Mouse (Mus musculus) kidney, postnatal 4 days (tissue): ENCODE data around the gene Olfr3.

Experiments
- DNase-seq, 2 experiments: peaks; one replicate each; pipeline ENCODE4 v3.0.0; 2021; ENCODE audit warnings: mixed read lengths in 2 of 2

The Olfr3 gene

GRCm38 (mm10) chr2:36816932-36817331 is at the start of gene Olfr3:
TSS of gene Olfr3 (minus strand) at chr2:36817032.
- DNase-seq: no peak

- no peak for DNase-seq
Measured at GRCm38 (mm10) chr2:36862560-36862959, 45.7 kb upstream of the Olfr3 start, which contains the start of gene Olfr351. TSS of gene Olfr351 (minus strand) at chr2:36862660.

- DNase-seq: no peak
Measured at GRCm38 (mm10) chr2:36846010-36846409, 29.2 kb upstream of the Olfr3 start, which contains the start of gene Olfr350. TSS of gene Olfr350 (plus strand) at chr2:36846310.

GRCm38 (mm10) chr2:36790238-36790637 is 26.6 kb downstream of the Olfr3 start, which contains the start of gene Olfr50:
TSS of gene Olfr50 (plus strand) at chr2:36790538.
- DNase-seq: no peak

GRCm38 (mm10) chr2:36783976-36784375 is 32.9 kb downstream of the Olfr3 start, which contains the start of gene Olfr348:
TSS of gene Olfr348 (plus strand) at chr2:36784276.
- DNase-seq: no peak
